ENCODE assay signal across 8 mouse cellular contexts in genomic region chr2:167544004-167544356, GRCm38 (mm10). TPM values are rescaled to one million over a fixed set of nuclear protein-coding genes. Genes with fewer than 3 reads are reported as not detected.
DNase-seq lines count a peak whose midpoint lies in the region; ATAC-seq lines count a peak whose summit lies in the region.

No protein-coding gene starts in this region.

- H3K4me3 ChIP-seq in midbrain, embryonic 10.5 days: no peak overlapping the region
- no peak overlapping the region for H3K4me3 ChIP-seq in midbrain, embryonic 13.5 days (replicated peaks)
- H3K4me3 ChIP-seq in forebrain, embryonic 14.5 days (ENCODE audit: low read depth, low read length): no peak overlapping the region
- H3K4me3 ChIP-seq in limb, embryonic 11.5 days (ENCODE audit: low read depth, low read length): no peak overlapping the region
- no peak overlapping the region for H3K4me3 ChIP-seq in neural tube, embryonic 14.5 days (ENCODE audit: low read depth, low read length)

- WGBS in midbrain, embryonic 10.5 days: 18% methylated on average over 4 of the region's 4 CpGs
- 20% methylated on average over 4 of the region's 4 CpGs for WGBS in midbrain, embryonic 13.5 days
- 15% methylated on average over 4 of the region's 4 CpGs for WGBS in forebrain, embryonic 14.5 days
- 3% methylated on average over 4 of the region's 4 CpGs for WGBS in limb, embryonic 11.5 days
- 2% methylated on average over 4 of the region's 4 CpGs for WGBS in neural tube, embryonic 14.5 days

- no peak for DNase-seq in midbrain, embryonic 10.5 days (ENCODE audit: low spot score)
- no peak for DNase-seq in forebrain, embryonic 14.5 days (ENCODE audit: low spot score)
- peak; percentile 58 for DNase-seq in limb, embryonic 11.5 days (ENCODE audit: low spot score)
- no peak for DNase-seq in left cerebral cortex, postnatal 36 days (ENCODE audit: low spot score in 2 of 2)
- no peak for DNase-seq in urinary bladder, postnatal 25 days (ENCODE audit: low spot score)
- DNase-seq in MN1 (ENCODE audit: low spot score): no peak

- no peak for ATAC-seq in midbrain, embryonic 13.5 days
- no peak for ATAC-seq in forebrain, embryonic 14.5 days
- ATAC-seq in limb, embryonic 11.5 days (ENCODE audit: insufficient number of reproducible peaks, low FRiP score, low TSS enrichment, low read depth): no peak
- no peak for ATAC-seq in neural tube, embryonic 14.5 days (ENCODE audit: low read depth)

- peaks cover 43% of the 10 kb centered on the region for H3K27me3 ChIP-seq in midbrain, embryonic 10.5 days (ENCODE audit: low read depth, poor library complexity, severe bottlenecking)
- peaks cover 27% of the 10 kb centered on the region for H3K27me3 ChIP-seq in midbrain, embryonic 13.5 days
- H3K27me3 ChIP-seq in forebrain, embryonic 14.5 days (replicated peaks; ENCODE audit: control insufficient read depth, insufficient read depth, low read length): peaks cover 9% of the 10 kb centered on the region
- H3K27me3 ChIP-seq in limb, embryonic 11.5 days (ENCODE audit: control insufficient read depth, insufficient read depth, low read length): no peaks in the 10 kb centered on the region
- peaks cover 2% of the 10 kb centered on the region; the same call in 1 of the 2 replicates for H3K27me3 ChIP-seq in neural tube, embryonic 14.5 days (ENCODE audit: control insufficient read depth, insufficient read depth, low read length)

- intact Hi-C loops in left cerebral cortex, postnatal 36 days (cut with DNase I): no loop called here

- H3K9me3 ChIP-seq in midbrain, embryonic 10.5 days (replicated peaks): no peaks in the 10 kb centered on the region
- no peaks in the 10 kb centered on the region for H3K9me3 ChIP-seq in midbrain, embryonic 13.5 days
- no peaks in the 10 kb centered on the region for H3K9me3 ChIP-seq in forebrain, embryonic 14.5 days (replicated peaks; ENCODE audit: control insufficient read depth, low read length)
- H3K9me3 ChIP-seq in limb, embryonic 11.5 days (ENCODE audit: control insufficient read depth, low read length): no peaks in the 10 kb centered on the region
- no peaks in the 10 kb centered on the region for H3K9me3 ChIP-seq in neural tube, embryonic 14.5 days (ENCODE audit: control insufficient read depth, low read length)

- no peak overlapping the region for H3K9ac ChIP-seq in midbrain, embryonic 13.5 days (replicated peaks)
- no peak overlapping the region for H3K9ac ChIP-seq in forebrain, embryonic 14.5 days (ENCODE audit: low read length)
- H3K9ac ChIP-seq in limb, embryonic 11.5 days (ENCODE audit: low read length): peak overlapping the region; percentile 17
- no peak overlapping the region for H3K9ac ChIP-seq in neural tube, embryonic 14.5 days (replicated peaks; ENCODE audit: low read depth, low read length)

- H3K36me3 ChIP-seq in midbrain, embryonic 10.5 days: no peaks in the 10 kb centered on the region
- no peaks in the 10 kb centered on the region for H3K36me3 ChIP-seq in midbrain, embryonic 13.5 days
- no peaks in the 10 kb centered on the region for H3K36me3 ChIP-seq in forebrain, embryonic 14.5 days (ENCODE audit: control insufficient read depth, insufficient read depth, low read length)
- H3K36me3 ChIP-seq in limb, embryonic 11.5 days (ENCODE audit: control insufficient read depth, insufficient read depth, low read length): peaks cover 7% of the 10 kb centered on the region
- H3K36me3 ChIP-seq in neural tube, embryonic 14.5 days (ENCODE audit: control insufficient read depth, insufficient read depth, low read length): no peaks in the 10 kb centered on the region

- no peak overlapping the region for H3K4me2 ChIP-seq in midbrain, embryonic 13.5 days (replicated peaks)
- no peak overlapping the region for H3K4me2 ChIP-seq in forebrain, embryonic 14.5 days (ENCODE audit: low read length)
- H3K4me2 ChIP-seq in limb, embryonic 11.5 days (ENCODE audit: low read depth, severe bottlenecking): no peak overlapping the region; the same call in 1 of the 2 replicates
- no peak overlapping the region for H3K4me2 ChIP-seq in neural tube, embryonic 14.5 days (ENCODE audit: low read depth, low read length)

- peaks cover 51% of the 10 kb centered on the region for H3K4me1 ChIP-seq in midbrain, embryonic 10.5 days
- peaks cover 37% of the 10 kb centered on the region for H3K4me1 ChIP-seq in midbrain, embryonic 13.5 days (replicated peaks)
- no peaks in the 10 kb centered on the region; the same call in 1 of the 2 replicates for H3K4me1 ChIP-seq in forebrain, embryonic 14.5 days (ENCODE audit: control insufficient read depth, insufficient read depth, low read length)
- H3K4me1 ChIP-seq in limb, embryonic 11.5 days (ENCODE audit: control insufficient read depth, insufficient read depth, low read length): peaks cover 57% of the 10 kb centered on the region
- H3K4me1 ChIP-seq in neural tube, embryonic 14.5 days (ENCODE audit: control insufficient read depth, insufficient read depth, low read length): peaks cover 9% of the 10 kb centered on the region; the same call in 1 of the 2 replicates

- H3K27ac ChIP-seq in midbrain, embryonic 10.5 days (replicated peaks): peak overlapping the region; percentile 53
- H3K27ac ChIP-seq in midbrain, embryonic 13.5 days: no peak overlapping the region
- H3K27ac ChIP-seq in forebrain, embryonic 14.5 days (ENCODE audit: low read depth, low read length): 0 out of 2 replicates have a peak overlapping the region, but pooled peaks have one; percentile 36
- peak overlapping the region; percentile 95 for H3K27ac ChIP-seq in limb, embryonic 11.5 days (replicated peaks; ENCODE audit: low read depth, low read length)
- H3K27ac ChIP-seq in neural tube, embryonic 14.5 days (ENCODE audit: low read depth, low read length): peak overlapping the region; percentile 4; the same call in 1 of the 2 replicates

RNA-seq across cellular contexts. Expression of gene Snai1, which starts 6.0 kb away (rescaled TPM):
- 30.0 and 36.1 TPM in 2 replicates for polyA plus RNA-seq in midbrain, embryonic 10.5 days (2016; fragmentation: Nextera tagmentation; extraction: Ambion mirVana)
- polyA plus RNA-seq in midbrain, embryonic 13.5 days (2015; fragmentation: Nextera tagmentation; extraction: Ambion mirVana): 5.4 and 5.8 TPM in 2 replicates
- polyA plus RNA-seq in forebrain, embryonic 14.5 days (2014; fragmentation: Nextera tagmentation; extraction: Ambion mirVana): 3.0 and 5.0 TPM in 2 replicates
- polyA plus RNA-seq in limb, embryonic 11.5 days (2014; fragmentation: Nextera tagmentation; extraction: Ambion mirVana): 102 and 104 TPM in 2 replicates
- polyA plus RNA-seq in neural tube, embryonic 14.5 days (2014; fragmentation: Nextera tagmentation; extraction: Ambion mirVana): 0.66 and 6.5 TPM in 2 replicates
- under 1 TPM; 0.52 to 0.88 TPM for total RNA-seq in left cerebral cortex, postnatal 36 days (2021)

RNA-seq across cellular contexts. Expression of gene Spata2, which starts 51.3 kb away (rescaled TPM):
- 19.1 and 23.5 TPM in 2 replicates for polyA plus RNA-seq in midbrain, embryonic 10.5 days (2016; fragmentation: Nextera tagmentation; extraction: Ambion mirVana)
- polyA plus RNA-seq in midbrain, embryonic 13.5 days (2015; fragmentation: Nextera tagmentation; extraction: Ambion mirVana): 25.1 and 30.2 TPM in 2 replicates
- 22.1 and 32.1 TPM in 2 replicates for polyA plus RNA-seq in forebrain, embryonic 14.5 days (2014; fragmentation: Nextera tagmentation; extraction: Ambion mirVana)
- 14.6 and 16.0 TPM in 2 replicates for polyA plus RNA-seq in limb, embryonic 11.5 days (2014; fragmentation: Nextera tagmentation; extraction: Ambion mirVana)
- 24.8 and 28.2 TPM in 2 replicates for polyA plus RNA-seq in neural tube, embryonic 14.5 days (2014; fragmentation: Nextera tagmentation; extraction: Ambion mirVana)
- 10 to 100 TPM; 73.6 to 79.8 TPM for total RNA-seq in left cerebral cortex, postnatal 36 days (2021)

RNA-seq across cellular contexts. Expression of gene Rnf114, which starts 51.5 kb away (rescaled TPM):
- polyA plus RNA-seq in midbrain, embryonic 10.5 days (2016; fragmentation: Nextera tagmentation; extraction: Ambion mirVana): 139 and 154 TPM in 2 replicates
- polyA plus RNA-seq in midbrain, embryonic 13.5 days (2015; fragmentation: Nextera tagmentation; extraction: Ambion mirVana): 154 and 165 TPM in 2 replicates
- polyA plus RNA-seq in forebrain, embryonic 14.5 days (2014; fragmentation: Nextera tagmentation; extraction: Ambion mirVana): 150 and 151 TPM in 2 replicates
- 111 and 114 TPM in 2 replicates for polyA plus RNA-seq in limb, embryonic 11.5 days (2014; fragmentation: Nextera tagmentation; extraction: Ambion mirVana)
- polyA plus RNA-seq in neural tube, embryonic 14.5 days (2014; fragmentation: Nextera tagmentation; extraction: Ambion mirVana): 111 and 118 TPM in 2 replicates
- total RNA-seq in left cerebral cortex, postnatal 36 days (2021): 10 to 100 TPM; 55.1 to 60.7 TPM
